Mouse (Mus musculus): Measurements from ENCODE around the gene Trim75. TPM values are rescaled to one million over a fixed set of nuclear protein-coding genes. Genes with fewer than 3 reads are reported as not detected.
A peak's percentile ranks its signal among the peaks of the same experiment; 100 is the strongest.

Trim75 gene
- polyA plus RNA-seq, 1 experiment: not detected

GRCm38 (mm10) chr8:64946820-64947697 lies 40.6 kb downstream of the Trim75 start, which contains the start of gene Tmem192:
Tmem192 (plus strand) TSS chr8:64947185.
- TF ChIP-seq CTCF (IDR thresholded peaks at IDR 0.05; ENCODE audit: low read depth, low read length) (no peak), POLR2A (IDR thresholded peaks at IDR 0.05; ENCODE audit: insufficient read depth, low read length) (peak; percentile 58)
- H3K9me3 ChIP-seq (replicated peaks; ENCODE audit: control insufficient read depth, insufficient read depth, low read length, poor library complexity, severe bottlenecking): no peaks in the 10 kb centered on the region
- H3K27ac ChIP-seq (ENCODE audit: insufficient read depth, low read length): no peak within 1 kb of the TSS
- peak within 1 kb of the TSS; percentile 69 for H3K4me3 ChIP-seq (ENCODE audit: low read depth, low read length)
- H3K27me3 ChIP-seq (ENCODE audit: control insufficient read depth, insufficient read depth, low read length, poor library complexity, severe bottlenecking): no peaks in the 10 kb centered on the region
- peak within 1 kb of the TSS; percentile 84 for H3K9ac ChIP-seq (ENCODE audit: low read depth, poor library complexity, severe bottlenecking)
- H3K36me3 ChIP-seq (ENCODE audit: control insufficient read depth, insufficient read depth, low read length, poor library complexity, severe bottlenecking): no peaks in the 10 kb centered on the region
- no peaks in the 10 kb centered on the region for H3K4me1 ChIP-seq (ENCODE audit: control insufficient read depth, insufficient read depth, low read length)

DNA sequence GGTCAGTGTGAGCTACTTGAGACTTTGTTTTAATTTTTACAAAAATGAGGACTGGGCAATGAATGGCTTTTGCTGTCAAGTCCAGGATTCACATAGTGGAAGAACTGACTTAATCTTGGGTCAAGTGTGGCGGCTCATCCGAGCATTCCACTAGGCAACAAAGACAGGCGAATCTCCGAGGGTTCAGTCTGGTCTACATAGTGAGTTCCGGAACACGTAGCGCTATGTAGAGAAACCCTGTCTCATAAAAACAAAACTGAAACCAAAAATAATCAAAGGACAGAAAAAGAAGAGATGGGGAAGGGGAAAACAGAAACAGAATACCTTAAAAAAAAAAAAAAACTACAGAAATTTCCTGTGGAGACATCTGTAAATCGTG lies 41.2 kb downstream of the Trim75 start:
- Histone ChIP-seq H3K4me1 (ENCODE audit: control insufficient read depth, insufficient read depth, low read length) (no peaks in the 10 kb centered on the region), H3K27ac (ENCODE audit: insufficient read depth, low read length) (no peak overlapping the region), H3K9me3 (replicated peaks; ENCODE audit: control insufficient read depth, insufficient read depth, low read length, poor library complexity, severe bottlenecking) (no peaks in the 10 kb centered on the region), H3K9ac (ENCODE audit: low read depth, poor library complexity, severe bottlenecking) (no peak overlapping the region), H3K36me3 (ENCODE audit: control insufficient read depth, insufficient read depth, low read length, poor library complexity, severe bottlenecking) (no peaks in the 10 kb centered on the region), H3K27me3 (ENCODE audit: control insufficient read depth, insufficient read depth, low read length, poor library complexity, severe bottlenecking) (no peaks in the 10 kb centered on the region), H3K4me3 (ENCODE audit: low read depth, low read length) (no peak overlapping the region)
- TF ChIP-seq EP300 (IDR thresholded peaks at IDR 0.05; ENCODE audit: insufficient read depth, low read depth, low read length) (no peak), POLR2A (IDR thresholded peaks at IDR 0.05; ENCODE audit: insufficient read depth, low read length) (no peak), CTCF (IDR thresholded peaks at IDR 0.05; ENCODE audit: low read depth, low read length) (no peak)

DNA sequence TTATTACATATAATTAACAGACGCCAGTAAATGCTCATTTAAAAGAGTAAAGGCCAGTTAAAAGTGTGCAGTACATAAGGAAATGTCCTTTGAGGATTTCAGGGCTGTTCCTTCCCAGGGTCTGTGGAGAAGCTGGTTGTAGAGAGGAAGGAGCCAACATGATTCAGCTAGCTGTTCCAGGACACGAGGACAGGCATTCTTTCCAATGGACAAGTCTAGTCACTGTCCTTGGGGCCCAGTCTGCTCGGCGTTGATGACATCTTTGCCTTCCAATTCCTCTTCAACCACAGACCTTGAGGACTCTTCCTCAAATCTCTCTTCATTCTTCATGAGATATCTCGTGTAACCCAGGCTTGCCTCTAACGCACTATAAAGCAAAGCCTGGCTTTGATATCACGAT lies 42.0 kb downstream of the Trim75 start:
- Histone ChIP-seq H3K36me3 (ENCODE audit: control insufficient read depth, insufficient read depth, low read length, poor library complexity, severe bottlenecking) (no peaks in the 10 kb centered on the region), H3K9me3 (replicated peaks; ENCODE audit: control insufficient read depth, insufficient read depth, low read length, poor library complexity, severe bottlenecking) (0 out of 2 replicates have a peak, but pooled peaks cover 1% of the 10 kb centered on the region), H3K4me3 (ENCODE audit: low read depth, low read length) (no peak overlapping the region), H3K27me3 (ENCODE audit: control insufficient read depth, insufficient read depth, low read length, poor library complexity, severe bottlenecking) (no peaks in the 10 kb centered on the region), H3K4me1 (ENCODE audit: control insufficient read depth, insufficient read depth, low read length) (no peaks in the 10 kb centered on the region), H3K27ac (ENCODE audit: insufficient read depth, low read length) (no peak overlapping the region), H3K9ac (ENCODE audit: low read depth, poor library complexity, severe bottlenecking) (no peak overlapping the region)
- TF ChIP-seq EP300 (IDR thresholded peaks at IDR 0.05; ENCODE audit: insufficient read depth, low read depth, low read length) (no peak), CTCF (IDR thresholded peaks at IDR 0.05; ENCODE audit: low read depth, low read length) (no peak), POLR2A (IDR thresholded peaks at IDR 0.05; ENCODE audit: insufficient read depth, low read length) (no peak)

- TF ChIP-seq CTCF (IDR thresholded peaks at IDR 0.05; ENCODE audit: low read depth, low read length): no peak
- no peak for TF ChIP-seq EP300 (IDR thresholded peaks at IDR 0.05; ENCODE audit: insufficient read depth, low read depth, low read length)
- TF ChIP-seq POLR2A (IDR thresholded peaks at IDR 0.05; ENCODE audit: insufficient read depth, low read length): no peak
These were observed 42.8 kb downstream of the Trim75 start for GRCm38 (mm10) chr8:64944831-64945230.

GRCm38 (mm10) chr8:64942946-64943345 lies 44.7 kb downstream of the Trim75 start:
- Histone ChIP-seq H3K27ac (ENCODE audit: insufficient read depth, low read length) (no peak overlapping the region), H3K36me3 (ENCODE audit: control insufficient read depth, insufficient read depth, low read length, poor library complexity, severe bottlenecking) (no peaks in the 10 kb centered on the region), H3K27me3 (ENCODE audit: control insufficient read depth, insufficient read depth, low read length, poor library complexity, severe bottlenecking) (no peaks in the 10 kb centered on the region), H3K4me3 (ENCODE audit: low read depth, low read length) (no peak overlapping the region), H3K4me1 (ENCODE audit: control insufficient read depth, insufficient read depth, low read length) (no peaks in the 10 kb centered on the region), H3K9ac (ENCODE audit: low read depth, poor library complexity, severe bottlenecking) (no peak overlapping the region), H3K9me3 (replicated peaks; ENCODE audit: control insufficient read depth, insufficient read depth, low read length, poor library complexity, severe bottlenecking) (0 out of 2 replicates have a peak, but pooled peaks cover 4% of the 10 kb centered on the region)
- TF ChIP-seq EP300 (IDR thresholded peaks at IDR 0.05; ENCODE audit: insufficient read depth, low read depth, low read length) (no peak), CTCF (IDR thresholded peaks at IDR 0.05; ENCODE audit: low read depth, low read length) (no peak), POLR2A (IDR thresholded peaks at IDR 0.05; ENCODE audit: insufficient read depth, low read length) (no peak)

More at GRCm38 (mm10) chr8:64944831-64945230, 42.8 kb downstream of the Trim75 start:
- H3K9ac ChIP-seq (ENCODE audit: low read depth, poor library complexity, severe bottlenecking): no peak overlapping the region
- H3K9me3 ChIP-seq (replicated peaks; ENCODE audit: control insufficient read depth, insufficient read depth, low read length, poor library complexity, severe bottlenecking): 0 out of 2 replicates have a peak, but pooled peaks cover 4% of the 10 kb centered on the region
- no peaks in the 10 kb centered on the region for H3K27me3 ChIP-seq (ENCODE audit: control insufficient read depth, insufficient read depth, low read length, poor library complexity, severe bottlenecking)
- H3K4me3 ChIP-seq (ENCODE audit: low read depth, low read length): no peak overlapping the region
- no peaks in the 10 kb centered on the region for H3K4me1 ChIP-seq (ENCODE audit: control insufficient read depth, insufficient read depth, low read length)
- no peak overlapping the region for H3K27ac ChIP-seq (ENCODE audit: insufficient read depth, low read length)
- no peaks in the 10 kb centered on the region for H3K36me3 ChIP-seq (ENCODE audit: control insufficient read depth, insufficient read depth, low read length, poor library complexity, severe bottlenecking)

GRCm38 (mm10) chr8:64941495-64941894 lies 46.1 kb downstream of the Trim75 start:
- H3K27ac ChIP-seq (ENCODE audit: insufficient read depth, low read length): no peak overlapping the region

More at GRCm38 (mm10) chr8:64941495-64941894, 46.1 kb downstream of the Trim75 start:
- no peaks in the 10 kb centered on the region for H3K36me3 ChIP-seq (ENCODE audit: control insufficient read depth, insufficient read depth, low read length, poor library complexity, severe bottlenecking)
- no peaks in the 10 kb centered on the region for H3K4me1 ChIP-seq (ENCODE audit: control insufficient read depth, insufficient read depth, low read length)
- H3K4me3 ChIP-seq (ENCODE audit: low read depth, low read length): no peak overlapping the region
- H3K27me3 ChIP-seq (ENCODE audit: control insufficient read depth, insufficient read depth, low read length, poor library complexity, severe bottlenecking): no peaks in the 10 kb centered on the region
- no peak overlapping the region for H3K9ac ChIP-seq (ENCODE audit: low read depth, poor library complexity, severe bottlenecking)
- TF ChIP-seq CTCF (IDR thresholded peaks at IDR 0.05; ENCODE audit: low read depth, low read length) (peak; percentile 56), EP300 (IDR thresholded peaks at IDR 0.05; ENCODE audit: insufficient read depth, low read depth, low read length) (no peak), POLR2A (IDR thresholded peaks at IDR 0.05; ENCODE audit: insufficient read depth, low read length) (no peak)
- H3K9me3 ChIP-seq (replicated peaks; ENCODE audit: control insufficient read depth, insufficient read depth, low read length, poor library complexity, severe bottlenecking): 0 out of 2 replicates have a peak, but pooled peaks cover 4% of the 10 kb centered on the region

All from ES-Bruce4 (cell line).